Mouse (Mus musculus) liver, adult (tissue): ENCODE data around the gene Kif5c.

Experiments used
- GATA4 ChIP-seq: IDR thresholded peaks from 2 replicates; pipeline ENCODE4 v1.6.1; 2014; ENCODE audit warnings: mild to moderate bottlenecking, low read length; ENCODE audit not compliant: insufficient replicate concordance

The Kif5c gene

GRCm38 (mm10) chr2:49751544-49752210 lies 132.6 kb downstream of the Kif5c start:
- TF ChIP-seq GATA4, result no peak

DNA sequence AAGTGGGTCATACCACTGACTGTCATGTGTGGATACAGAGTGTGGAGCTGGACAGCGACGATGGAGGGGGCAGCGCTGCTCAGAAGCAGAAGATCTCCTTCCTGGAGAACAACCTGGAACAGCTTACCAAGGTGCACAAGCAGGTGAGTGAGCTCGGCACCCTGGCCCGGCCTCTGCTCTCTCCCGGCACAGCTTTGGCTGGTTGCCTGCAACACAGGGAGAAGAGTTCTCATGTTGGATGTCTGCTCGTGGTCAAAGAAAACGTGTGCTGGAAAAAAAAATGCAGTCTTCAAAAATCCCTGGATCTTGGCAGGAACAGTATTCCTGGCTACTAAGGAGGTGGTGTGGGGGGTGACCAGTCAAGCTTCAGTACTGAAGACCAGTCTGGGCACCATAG lies 133.1 kb downstream of the Kif5c start:
- no peak for TF ChIP-seq GATA4

- TF ChIP-seq GATA4, result no peak
Measured at GRCm38 (mm10) chr2:49753062-49753461, 134.0 kb downstream of the Kif5c start.

- TF ChIP-seq GATA4, result no peak
Measured at GRCm38 (mm10) chr2:49755054-49755453, 136.0 kb downstream of the Kif5c start.

- no peak for TF ChIP-seq GATA4
Measured at GRCm38 (mm10) chr2:49757616-49758015, 138.5 kb downstream of the Kif5c start.

- no peak for TF ChIP-seq GATA4
Measured at GRCm38 (mm10) chr2:49764331-49764946, 145.3 kb downstream of the Kif5c start.

GRCm38 (mm10) chr2:49768916-49769315 lies 149.8 kb downstream of the Kif5c start:
- TF ChIP-seq GATA4, result no peak

DNA sequence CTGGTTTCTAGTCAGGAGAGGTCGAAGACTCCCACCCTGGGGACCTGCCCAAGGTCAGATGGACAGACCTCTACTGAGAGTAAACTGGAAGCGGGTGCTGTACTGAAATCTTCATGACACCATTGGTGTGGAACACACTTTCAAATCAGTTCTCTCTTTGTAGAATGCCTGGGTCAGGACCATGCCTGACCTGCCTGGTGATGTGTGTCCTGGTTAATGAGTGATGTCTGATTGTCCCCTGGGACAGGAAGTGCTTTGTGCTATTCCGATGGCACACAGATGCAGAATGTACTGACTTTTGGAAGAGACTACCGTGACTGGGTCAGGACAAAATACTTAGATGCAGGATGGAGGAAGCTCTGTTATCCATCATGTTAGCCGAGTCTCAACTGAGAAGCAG lies 151.3 kb downstream of the Kif5c start:
- no peak for TF ChIP-seq GATA4

- no peak for TF ChIP-seq GATA4
Measured at GRCm38 (mm10) chr2:49771172-49771571, 152.1 kb downstream of the Kif5c start.

GRCm38 (mm10) chr2:49773194-49773931 lies 154.3 kb downstream of the Kif5c start:
- TF ChIP-seq GATA4, result no peak

- no peak for TF ChIP-seq GATA4
Measured at GRCm38 (mm10) chr2:49774180-49774579, 155.1 kb downstream of the Kif5c start.

- TF ChIP-seq GATA4, result no peak
Measured at GRCm38 (mm10) chr2:49775187-49775586, 156.1 kb downstream of the Kif5c start.

- TF ChIP-seq GATA4, result no peak
Measured at GRCm38 (mm10) chr2:49775735-49776134, 156.6 kb downstream of the Kif5c start.

DNA sequence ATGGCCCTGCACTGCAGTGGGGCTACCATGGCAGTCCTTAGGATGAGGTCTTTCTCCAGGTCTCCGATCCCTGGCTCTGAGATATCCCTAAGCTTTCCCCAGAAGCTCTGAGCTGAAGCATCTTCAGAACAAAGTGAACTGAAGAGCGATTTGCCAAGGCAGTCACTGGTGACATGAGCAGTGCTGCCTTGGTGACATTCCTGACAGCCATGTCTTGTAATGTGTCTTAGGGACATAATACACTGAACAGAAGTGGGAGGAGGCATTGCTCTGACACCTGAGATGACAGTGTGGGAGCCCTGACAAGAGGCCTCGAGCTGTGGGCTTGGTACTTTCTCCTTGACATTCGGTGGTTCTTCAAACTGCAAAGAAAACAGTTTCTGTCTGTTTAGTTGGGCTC lies 157.3 kb downstream of the Kif5c start:
- TF ChIP-seq GATA4, result no peak

DNA sequence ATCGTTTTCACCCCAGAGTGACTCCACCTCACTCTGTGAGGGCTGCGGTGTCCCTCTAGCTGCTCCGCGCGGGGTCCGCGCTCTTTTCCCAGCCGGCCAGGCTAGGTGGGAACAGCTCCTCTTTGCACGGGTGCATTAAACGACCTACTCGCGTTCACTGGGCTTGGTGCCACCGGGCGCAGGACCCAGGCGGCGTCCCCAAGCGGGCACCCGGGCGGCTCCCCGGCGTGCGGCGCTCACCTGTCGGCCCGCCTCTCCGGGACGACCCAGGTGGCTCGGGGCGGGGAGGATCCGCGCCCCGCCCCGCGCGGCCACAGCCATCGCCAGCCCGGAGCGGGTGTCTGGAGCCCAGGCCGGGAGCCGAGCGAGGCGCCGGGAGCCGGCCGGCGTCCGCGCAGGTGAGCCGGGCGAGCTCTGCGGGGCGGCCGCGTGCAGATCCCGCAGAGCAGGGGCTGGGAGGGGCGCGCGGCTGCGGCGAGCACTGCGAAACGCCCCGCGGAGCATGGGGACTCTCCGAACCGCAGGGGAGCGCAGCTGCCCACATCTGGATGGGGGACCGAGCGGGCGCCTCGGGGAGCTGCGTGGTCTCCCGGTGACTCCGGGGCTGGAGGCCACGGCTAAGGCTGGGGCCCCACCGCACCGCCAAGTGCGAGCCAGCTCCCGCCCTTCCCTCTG lies 168.4 kb downstream of the Kif5c start, which contains the start of gene Lypd6b:
Gene Lypd6b (plus strand): TSS at position 313 of the 675 bp plus-strand sequence.
- no peak for TF ChIP-seq GATA4

GRCm38 (mm10) chr2:49788051-49788418 lies 168.9 kb downstream of the Kif5c start:
- no peak for TF ChIP-seq GATA4
